In the genomic region with DNA sequence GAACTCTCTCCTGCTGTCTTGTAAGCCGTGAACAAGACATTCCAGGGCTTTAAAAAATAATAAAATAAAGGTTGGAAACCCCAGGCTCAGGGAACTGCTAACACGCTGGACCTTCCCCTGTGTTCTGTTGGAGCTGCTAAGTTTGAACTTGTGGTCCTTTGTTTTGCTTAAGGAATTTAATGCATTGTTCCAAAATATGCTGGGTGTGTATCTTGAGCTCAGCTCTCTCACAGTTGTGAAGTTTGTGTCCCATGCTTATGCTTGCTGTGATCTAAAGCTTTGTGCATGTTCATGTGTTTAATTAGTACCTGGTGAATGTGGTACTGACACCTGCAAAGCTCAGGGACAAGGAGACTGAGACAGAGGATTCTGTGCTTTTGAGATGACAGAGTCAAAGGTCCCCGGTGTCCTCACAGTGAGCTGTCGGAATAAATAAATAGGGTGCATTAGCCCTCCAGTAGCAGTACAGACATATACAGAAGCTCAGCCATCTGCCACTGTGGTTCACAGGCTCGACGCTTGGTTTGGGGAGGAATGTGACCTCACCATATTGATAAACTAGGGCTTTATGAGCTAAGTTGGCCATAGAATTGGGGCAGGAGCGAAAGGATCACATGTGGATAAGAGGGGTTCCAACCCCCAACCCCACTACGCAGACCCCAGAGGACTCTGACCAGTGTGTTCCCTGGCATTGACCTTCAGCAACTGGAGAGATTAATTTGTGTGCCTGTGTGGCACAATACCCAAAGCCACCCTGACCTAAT, we compare ENCODE assay signal across 13 mouse cellular contexts.
DNase-seq lines count a peak whose midpoint lies in the region; ATAC-seq and TF ChIP-seq lines count a peak whose summit lies in the region.
"Had no signal": no experiment of that assay in that cellular context is flagged by ENCODE, and none has a peak within 500 bp of the region (broad histone marks: within the 10 kb centered on the region; RNA-seq: fewer than 3 reads in every experiment).

No protein-coding gene starts in this region.

- H3K27ac ChIP-seq in heart, embryonic 10.5 days, result peak overlapping the region; percentile 56
- H3K27ac ChIP-seq in embryonic facial prominence, embryonic 12.5 days, result peak overlapping the region; percentile 74; the same call in 1 of the 2 replicates
- peak overlapping the region; percentile 78 for H3K27ac ChIP-seq in hindbrain, postnatal 0 days
- H3K27ac ChIP-seq in neural tube, embryonic 12.5 days, result no peak overlapping the region
- H3K27ac ChIP-seq in kidney, adult 2 months (ENCODE audit: insufficient read depth, low read depth, low read length), result no peak overlapping the region
- H3K27ac ChIP-seq: liver, embryonic 13.5 days had no signal

- DNase-seq in heart, embryonic 10.5 days (ENCODE audit: low spot score), result no peak
- DNase-seq in heart, adult 18-20 months, result no peak
- DNase-seq in hindbrain, postnatal 0 days (ENCODE audit: low spot score), result no peak
- no peak for DNase-seq in testis, postnatal 10 days (ENCODE audit: low spot score)
- DNase-seq in kidney, adult 2 months, result no peak
- DNase-seq in right cerebral cortex, postnatal 14 days, result no peak
- DNase-seq: adrenal gland, adult 8-10 months; B cell, adult 2 months; heart, postnatal 4 days; liver, embryonic 13.5 days; thymus, adult 18-20 months had no signal

- no peak overlapping the region for H3K9ac ChIP-seq in embryonic facial prominence, embryonic 12.5 days
- H3K9ac ChIP-seq in hindbrain, postnatal 0 days (replicated peaks; ENCODE audit: low read length), result no peak overlapping the region
- 0 out of 2 replicates have a peak overlapping the region, but pooled peaks have one; percentile 33 for H3K9ac ChIP-seq in neural tube, embryonic 12.5 days
- H3K9ac ChIP-seq: liver, embryonic 13.5 days had no signal

- no peak for TF ChIP-seq POLR2A in kidney, adult 2 months (IDR thresholded peaks at IDR 0.05; ENCODE audit: low read depth, low read length)

- no peak; the same call in 1 of the 2 replicates for ATAC-seq in embryonic facial prominence, embryonic 12.5 days (ENCODE audit: insufficient number of reproducible peaks, insufficient read depth, low FRiP score, low TSS enrichment)
- ATAC-seq in hindbrain, postnatal 0 days, result peak; percentile 33
- peak; percentile 37; the same call in 1 of the 2 replicates for ATAC-seq in neural tube, embryonic 12.5 days (ENCODE audit: low FRiP score, low read depth)

- no peaks in the 10 kb centered on the region for H3K27me3 ChIP-seq in heart, embryonic 10.5 days (ENCODE audit: insufficient read depth, poor library complexity, severe bottlenecking)
- no peaks in the 10 kb centered on the region for H3K27me3 ChIP-seq in embryonic facial prominence, embryonic 12.5 days
- no peaks in the 10 kb centered on the region for H3K27me3 ChIP-seq in hindbrain, postnatal 0 days (ENCODE audit: insufficient read depth, low read length)
- H3K27me3 ChIP-seq in neural tube, embryonic 12.5 days (replicated peaks), result no peaks in the 10 kb centered on the region
- no peaks in the 10 kb centered on the region for H3K27me3 ChIP-seq in kidney, adult 2 months (replicated peaks; ENCODE audit: control insufficient read depth, insufficient read depth, low read length)
- H3K27me3 ChIP-seq: liver, embryonic 13.5 days had no signal

- H3K36me3 ChIP-seq in heart, embryonic 10.5 days, result no peaks in the 10 kb centered on the region
- no peaks in the 10 kb centered on the region for H3K36me3 ChIP-seq in embryonic facial prominence, embryonic 12.5 days
- no peaks in the 10 kb centered on the region for H3K36me3 ChIP-seq in hindbrain, postnatal 0 days (ENCODE audit: insufficient read depth, low read length)
- no peaks in the 10 kb centered on the region for H3K36me3 ChIP-seq in neural tube, embryonic 12.5 days
- H3K36me3 ChIP-seq in kidney, adult 2 months (ENCODE audit: control insufficient read depth, insufficient read depth, low read length), result no peaks in the 10 kb centered on the region
- H3K36me3 ChIP-seq: liver, embryonic 13.5 days had no signal

- H3K9me3 ChIP-seq in heart, embryonic 10.5 days, result no peaks in the 10 kb centered on the region
- no peaks in the 10 kb centered on the region for H3K9me3 ChIP-seq in embryonic facial prominence, embryonic 12.5 days
- no peaks in the 10 kb centered on the region for H3K9me3 ChIP-seq in hindbrain, postnatal 0 days (ENCODE audit: low read length)
- H3K9me3 ChIP-seq in neural tube, embryonic 12.5 days, result no peaks in the 10 kb centered on the region
- H3K9me3 ChIP-seq: liver, embryonic 13.5 days had no signal

- H3K4me3 ChIP-seq in heart, embryonic 10.5 days, result no peak overlapping the region; the same call in 1 of the 2 replicates
- H3K4me3 ChIP-seq in embryonic facial prominence, embryonic 12.5 days, result no peak overlapping the region
- H3K4me3 ChIP-seq in hindbrain, postnatal 0 days (ENCODE audit: low read length), result no peak overlapping the region
- no peak overlapping the region for H3K4me3 ChIP-seq in neural tube, embryonic 12.5 days
- no peak overlapping the region for H3K4me3 ChIP-seq in kidney, adult 2 months (ENCODE audit: insufficient read depth, low read depth, low read length)
- H3K4me3 ChIP-seq: liver, embryonic 13.5 days had no signal

- H3K4me2 ChIP-seq in embryonic facial prominence, embryonic 12.5 days (replicated peaks), result peak overlapping the region; percentile 39
- H3K4me2 ChIP-seq in hindbrain, postnatal 0 days (ENCODE audit: low read depth, low read length), result peak overlapping the region; percentile 51; the same call in 1 of the 2 replicates
- H3K4me2 ChIP-seq in neural tube, embryonic 12.5 days (replicated peaks), result peak overlapping the region; percentile 48
- H3K4me2 ChIP-seq: liver, embryonic 13.5 days had no signal

- 54% methylated on average over 8 of the region's 8 CpGs for WGBS in heart, embryonic 10.5 days
- 41% methylated on average over 8 of the region's 8 CpGs for WGBS in embryonic facial prominence, embryonic 12.5 days
- WGBS in hindbrain, postnatal 0 days, result 26% methylated on average over 8 of the region's 8 CpGs
- 32% methylated on average over 8 of the region's 8 CpGs for WGBS in neural tube, embryonic 12.5 days
- WGBS in kidney, adult 2 months, result 80% methylated on average over 8 of the region's 8 CpGs

- no peak for TF ChIP-seq CTCF in hindbrain, postnatal 0 days (IDR thresholded peaks at IDR 0.05; ENCODE audit: low read depth)
- no peak for TF ChIP-seq CTCF in kidney, adult 2 months (conservative IDR thresholded peaks at IDR 0.05; ENCODE audit: insufficient read depth, insufficient read length, low read depth, low read length)

- H3K4me1 ChIP-seq in heart, embryonic 10.5 days, result peaks cover 34% of the 10 kb centered on the region
- H3K4me1 ChIP-seq in embryonic facial prominence, embryonic 12.5 days, result peaks cover 45% of the 10 kb centered on the region
- peaks cover 32% of the 10 kb centered on the region for H3K4me1 ChIP-seq in hindbrain, postnatal 0 days (ENCODE audit: insufficient read depth, low read length)
- peaks cover 23% of the 10 kb centered on the region for H3K4me1 ChIP-seq in neural tube, embryonic 12.5 days
- H3K4me1 ChIP-seq in kidney, adult 2 months (ENCODE audit: control insufficient read depth, insufficient read depth, low read length), result peaks cover 5% of the 10 kb centered on the region

Comparison
In these comparisons a context has a peak if more than half of its experiments do, and no peak if none do; other contexts are left out.
1. H3K27ac ChIP-seq: peak in heart, embryonic 10.5 days (single experiment), embryonic facial prominence, embryonic 12.5 days (single experiment) and hindbrain, postnatal 0 days (single experiment); none in neural tube, embryonic 12.5 days (single experiment) and kidney, adult 2 months (single experiment).
2. Peak in every context shown above with its lines, with median percentiles within 50 percentile points of each other: H3K4me2 ChIP-seq.